Mouse (Mus musculus): ENCODE measurements around the gene 2210010C04Rik. TPM values are rescaled to one million over a fixed set of nuclear protein-coding genes. Genes with fewer than 3 reads are reported as not detected.
"Not testable (repeated sequence)": the region's sequence is repeated elsewhere in the genome, so short reads cannot be mapped to it uniquely, and the experiment has no call there.

2210010C04Rik gene
- total RNA-seq, 4 experiments from 2014 or later: not detected

GRCm38 (mm10) chr6:41019140-41019539 is 16.2 kb downstream of the 2210010C04Rik start:
- no peak for DNase-seq (ENCODE audit: low spot score)

- DNase-seq (ENCODE audit: low spot score): no peak
These were observed 16.7 kb downstream of the 2210010C04Rik start for GRCm38 (mm10) chr6:41018629-41019028.

- DNase-seq (ENCODE audit: low spot score): no peak
These were observed 20.2 kb downstream of the 2210010C04Rik start for GRCm38 (mm10) chr6:41015065-41015464.

GRCm38 (mm10) chr6:40999379-40999778 is 35.9 kb downstream of the 2210010C04Rik start, which contains the start of gene Gm2663:
Gene Gm2663, minus strand, starts transcription at chr6:40999479.
- not testable (repeated sequence) for DNase-seq (ENCODE audit: low spot score)

Other genes starting within 250 kb of the 2210010C04Rik start
- gene Moxd2, start 148.0 kb downstream of the 2210010C04Rik start, total RNA-seq (2022): not detected
- not detected for gene Prss58, start 135.1 kb downstream of the 2210010C04Rik start, total RNA-seq (2022)
- gene 1700074P13Rik, start 95.0 kb downstream of the 2210010C04Rik start, total RNA-seq (2022): not detected
- not detected for gene Gm4744, start 83.6 kb downstream of the 2210010C04Rik start, total RNA-seq (2022)
- gene 1810009J06Rik, start 70.8 kb downstream of the 2210010C04Rik start, total RNA-seq (2022): not detected
- gene Gm2663, start 36.0 kb downstream of the 2210010C04Rik start, total RNA-seq (2022): not detected